Mouse (Mus musculus) stomach, embryonic 16.5 days (tissue): ENCODE data around the gene Nme7. TPM values are rescaled to one million over a fixed set of nuclear protein-coding genes. Genes with fewer than 3 reads are reported as not detected.

Source experiments
- polyA plus RNA-seq: library from polyadenylated mRNA; unstranded; fragments of >200 nt; fragmentation: Nextera tagmentation; extraction: Ambion mirVana; gene quantifications from 2 replicates; pipeline ENCODE4 v1.2.1, GENCODE M21; 2015

The Nme7 gene
- polyA plus RNA-seq, 1 experiment from 2014 or later, result 30.3 TPM

Other genes with a start within 250 kb of the Nme7 start
- gene Sell, start 242.1 kb upstream of the Nme7 start, polyA plus RNA-seq, result 3.3 and 4.7 TPM in 2 replicates
- 0.26 and 0.29 TPM in 2 replicates for gene Selp, start 188.9 kb upstream of the Nme7 start, polyA plus RNA-seq
- gene F5, start 152.3 kb upstream of the Nme7 start, polyA plus RNA-seq, result 1.3 and 1.8 TPM in 2 replicates
- 15.3 and 15.9 TPM in 2 replicates for gene Slc19a2, start 55.1 kb upstream of the Nme7 start, polyA plus RNA-seq
- 10.8 and 11.5 TPM in 2 replicates for gene Ccdc181, start 28.5 kb upstream of the Nme7 start, polyA plus RNA-seq
- 34.3 and 39.2 TPM in 2 replicates for gene Blzf1, start 3.4 kb downstream of the Nme7 start, polyA plus RNA-seq
- 129 and 135 TPM in 2 replicates for gene Atp1b1, start 154.2 kb downstream of the Nme7 start, polyA plus RNA-seq